Mouse (Mus musculus) embryonic fibroblast, embryonic 13.5 days (primary cell): ENCODE measurements around the gene Maml3.

Experiments
- CTCF ChIP-seq: IDR thresholded peaks from 2 replicates; pipeline ENCODE4 v1.5.1; 2011; ENCODE audit warnings: mild to moderate bottlenecking, control low read depth, low read length, moderate library complexity, borderline replicate concordance; ENCODE audit not compliant: insufficient read depth
- POLR2A ChIP-seq: IDR thresholded peaks from 2 replicates; pipeline ENCODE4 v1.6.1; 2011; ENCODE audit warnings: low read depth, mild to moderate bottlenecking, control low read depth, low read length, moderate library complexity

DNA sequence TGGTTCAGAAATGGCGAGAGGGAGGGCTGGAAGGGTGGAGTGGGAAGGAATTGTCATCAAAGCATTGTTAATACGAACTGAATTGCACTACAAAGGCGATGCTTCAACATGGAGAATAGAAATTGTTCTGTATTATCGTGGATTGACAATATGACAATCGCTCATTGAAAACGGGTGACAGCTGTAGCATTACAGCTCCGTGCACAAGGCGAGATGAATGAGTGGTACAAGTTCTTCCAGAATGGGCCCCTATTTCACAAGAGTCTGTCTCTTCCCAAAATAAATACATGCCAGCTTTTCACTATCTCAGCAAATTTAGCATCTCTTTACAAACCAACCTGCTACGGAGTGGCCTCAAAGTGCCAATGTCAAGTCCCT is 103.4 kb downstream of the Maml3 start:
- no peak for TF ChIP-seq CTCF
- no peak for TF ChIP-seq POLR2A
